Mouse (Mus musculus) midbrain, embryonic 16.5 days (tissue): Measurements from ENCODE around the gene Gsk3a. TPM values are rescaled to one million over a fixed set of nuclear protein-coding genes. Genes with fewer than 3 reads are reported as not detected.
A peak's percentile ranks its signal among the peaks of the same experiment; 100 is the strongest.
"Not testable (repeated sequence)": the region's sequence is repeated elsewhere in the genome, so short reads cannot be mapped to it uniquely, and the experiment has no call there.

Source experiments
- ATAC-seq: fragments of 200-750 bp; cut with Nextera tagmentation; 2 replicates; pipeline ENCODE4 v1.8.0; 2017; ENCODE audit warnings: moderate TSS enrichment
- H3K27ac ChIP-seq: fragments of 300-500 bp; sonication (generic); 2 replicates; pipeline ENCODE4 v1.5.1; 2014; ENCODE audit warnings: mild to moderate bottlenecking, low read length, mixed read lengths
- H3K27me3 ChIP-seq: fragments of 300-500 bp; sonication (generic); 2 replicates; pipeline ENCODE4 v1.6.1; 2014; ENCODE audit warnings: low read depth, low read length, mixed read lengths; ENCODE audit not compliant: control insufficient read depth, insufficient read depth
- H3K36me3 ChIP-seq: fragments of 300-500 bp; sonication (generic); 2 replicates; pipeline ENCODE4 v1.6.1; 2014; ENCODE audit warnings: mild to moderate bottlenecking, low read length, moderate library complexity, mixed read lengths; ENCODE audit not compliant: control insufficient read depth, insufficient read depth
- H3K4me1 ChIP-seq: fragments of 300-500 bp; sonication (generic); 2 replicates; pipeline ENCODE4 v1.6.1; 2014; ENCODE audit warnings: mild to moderate bottlenecking, low read length, mixed read lengths; ENCODE audit not compliant: control insufficient read depth, insufficient read depth
- H3K4me2 ChIP-seq: fragments of 300-500 bp; sonication (generic); 2 replicates; pipeline ENCODE4 v1.6.1; 2014; ENCODE audit warnings: mild to moderate bottlenecking, low read length, mixed read lengths
- H3K4me3 ChIP-seq: fragments of 300-500 bp; sonication (generic); 2 replicates; pipeline ENCODE4 v1.5.1; 2014; ENCODE audit warnings: low read depth, mild to moderate bottlenecking, low read length, moderate library complexity, mixed read lengths
- H3K9ac ChIP-seq: fragments of 300-500 bp; sonication (generic); 2 replicates; pipeline ENCODE4 v1.6.1; 2014; ENCODE audit warnings: low read depth, low read length, mixed read lengths
- H3K9me3 ChIP-seq: fragments of 300-500 bp; sonication (generic); replicated peaks from 2 replicates; pipeline ENCODE4 v1.6.1; 2014; ENCODE audit warnings: mild to moderate bottlenecking, low read length, mixed read lengths; ENCODE audit not compliant: control insufficient read depth, poor library complexity, severe bottlenecking
- WGBS: fragments of 180-500 bp; shearing (Covaris S2); extraction: QIAGEN DNeasy Blood & Tissue Kit; methylation state at CpG from one replicate; pipeline ENCODE4 v1.1.7; 2014; 5-methylcytosine and 5-hydroxymethylcytosine counted together
- polyA plus RNA-seq: library from polyadenylated mRNA; unstranded; fragments of >200 nt; fragmentation: Nextera tagmentation; extraction: Ambion mirVana; gene quantifications from 2 replicates; pipeline ENCODE4 v1.2.1, GENCODE M21; 2015

Gene Gsk3a
- polyA plus RNA-seq, 1 experiment from 2014 or later: 17.8 TPM

DNA sequence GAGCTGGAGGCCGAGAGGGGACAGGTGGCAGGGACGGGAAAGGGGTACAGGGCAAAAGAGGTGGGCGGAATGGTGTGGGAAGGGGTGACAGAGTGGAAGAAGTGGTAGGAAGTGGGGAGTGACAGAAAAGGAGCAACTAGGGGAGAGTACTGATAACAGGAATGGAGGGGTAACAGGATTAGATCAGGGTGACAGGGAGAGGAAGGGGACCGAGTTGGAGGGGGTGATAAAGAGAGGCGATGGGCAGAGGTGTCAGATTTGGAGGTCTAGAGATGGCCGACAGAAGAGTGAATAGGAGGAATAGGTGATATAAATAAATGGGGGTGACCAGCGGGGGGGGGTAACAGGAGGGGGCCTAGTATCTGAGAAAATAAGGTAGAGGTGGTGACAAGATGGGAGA is 30.9 kb upstream of the Gsk3a start:
- ATAC-seq: no peak
- 2% methylated on average over 7 of the region's 7 CpGs for WGBS
- peak overlapping the region; percentile 95 for H3K9ac ChIP-seq
- H3K36me3 ChIP-seq: peaks cover 26% of the 10 kb centered on the region
- H3K9me3 ChIP-seq: no peaks in the 10 kb centered on the region
- H3K4me3 ChIP-seq: peak overlapping the region; percentile 86
- no peaks in the 10 kb centered on the region for H3K27me3 ChIP-seq
- H3K4me1 ChIP-seq: peaks cover 27% of the 10 kb centered on the region
- H3K4me2 ChIP-seq: peak overlapping the region; percentile 71
- peak overlapping the region; percentile 85 for H3K27ac ChIP-seq

DNA sequence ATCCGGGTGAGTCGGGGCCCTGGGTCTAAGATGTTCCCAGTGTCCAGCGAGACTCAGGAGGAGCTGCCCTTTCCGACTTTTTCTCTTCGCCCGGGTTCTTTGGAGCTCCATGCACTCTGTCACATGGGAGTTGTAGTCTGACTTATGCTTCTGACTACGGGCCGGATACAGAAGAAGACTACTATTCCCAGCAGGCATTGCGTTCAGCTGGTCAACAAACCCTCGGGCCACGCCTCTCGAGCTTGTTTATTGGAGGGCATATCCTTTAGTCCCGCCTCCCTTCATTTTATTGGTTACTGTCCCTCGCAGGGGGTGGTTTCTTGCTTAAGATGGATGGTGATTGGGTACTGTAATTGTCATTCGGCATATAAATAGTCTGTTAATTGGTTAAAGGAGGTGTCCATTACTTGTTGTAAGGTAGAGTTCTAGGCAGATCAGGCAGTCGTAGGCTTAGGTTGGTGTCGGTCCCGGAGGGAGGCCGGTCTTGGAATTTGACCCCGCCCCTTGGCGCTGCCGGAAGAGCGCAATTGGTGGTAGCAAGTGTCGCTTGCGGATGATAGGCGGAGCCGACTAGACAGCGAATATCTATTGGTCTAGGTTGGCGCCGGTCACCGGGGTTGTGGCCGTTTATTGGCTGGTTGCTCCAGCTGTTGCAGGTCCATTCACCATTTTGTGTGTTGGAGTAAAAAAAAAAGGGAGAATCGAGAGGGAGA is 30.3 kb upstream of the Gsk3a start:
- peak; percentile 97 for ATAC-seq
- H3K4me3 ChIP-seq: peak overlapping the region; percentile 86
- H3K27me3 ChIP-seq: no peaks in the 10 kb centered on the region
- H3K9ac ChIP-seq: peak overlapping the region; percentile 95
- no peaks in the 10 kb centered on the region for H3K9me3 ChIP-seq
- H3K27ac ChIP-seq: peak overlapping the region; percentile 96
- under 1% methylated on average over 33 of the region's 33 CpGs for WGBS
- peak overlapping the region; percentile 72 for H3K4me2 ChIP-seq
- H3K36me3 ChIP-seq: peaks cover 19% of the 10 kb centered on the region
- H3K4me1 ChIP-seq: peaks cover 22% of the 10 kb centered on the region

GRCm38 (mm10) chr7:25267301-25267750 is 29.7 kb upstream of the Gsk3a start, which contains the start of gene Cic:
Gene Cic, plus strand, starts transcription at chr7:25267704.
- Histone ChIP-seq H3K36me3 (peaks cover 13% of the 10 kb centered on the region), H3K27me3 (no peaks in the 10 kb centered on the region), H3K4me1 (peaks cover 22% of the 10 kb centered on the region), H3K4me2 (peak within 1 kb of the TSS; percentile 72), H3K27ac (peak within 1 kb of the TSS; percentile 96), H3K9me3 (no peaks in the 10 kb centered on the region), H3K4me3 (peak within 1 kb of the TSS; percentile 86), H3K9ac (peak within 1 kb of the TSS; percentile 95)
- WGBS: under 1% methylated on average over 29 of the region's 29 CpGs
- ATAC-seq: peak; percentile 89

- Histone ChIP-seq H3K4me1 (peaks cover 22% of the 10 kb centered on the region), H3K4me3 (peak overlapping the region; percentile 86), H3K27ac (no peak overlapping the region), H3K9ac (no peak overlapping the region; the same call in 1 of the 2 replicates), H3K4me2 (peak overlapping the region; percentile 72; the same call in 1 of the 2 replicates), H3K9me3 (no peaks in the 10 kb centered on the region), H3K27me3 (no peaks in the 10 kb centered on the region), H3K36me3 (peaks cover 4% of the 10 kb centered on the region; the same call in 1 of the 2 replicates)
- no peak for ATAC-seq
- WGBS: 87% methylated on average over 8 of the region's 8 CpGs
Observed at GRCm38 (mm10) chr7:25266180-25266962, 28.7 kb upstream of the Gsk3a start.

- 88% methylated on average over 5 of the region's 5 CpGs for WGBS
- not testable (repeated sequence) for H3K9me3 ChIP-seq, ATAC-seq, H3K9ac ChIP-seq, H3K4me2 ChIP-seq, H3K4me3 ChIP-seq, H3K27ac ChIP-seq, H3K27me3 ChIP-seq, H3K36me3 ChIP-seq
- peaks cover 22% of the 10 kb centered on the region for H3K4me1 ChIP-seq
Observed at GRCm38 (mm10) chr7:25265743-25266142, 28.1 kb upstream of the Gsk3a start.

GRCm38 (mm10) chr7:25263968-25264870 is 26.6 kb upstream of the Gsk3a start:
- Histone ChIP-seq H3K4me1 (peaks cover 10% of the 10 kb centered on the region), H3K9me3 (no peaks in the 10 kb centered on the region), H3K4me2 (no peak overlapping the region), H3K27ac (no peak overlapping the region), H3K27me3 (no peaks in the 10 kb centered on the region), H3K9ac (no peak overlapping the region), H3K36me3 (no peaks in the 10 kb centered on the region), H3K4me3 (no peak overlapping the region)
- no peak for ATAC-seq
- 26% methylated on average over 17 of the region's 17 CpGs for WGBS

DNA sequence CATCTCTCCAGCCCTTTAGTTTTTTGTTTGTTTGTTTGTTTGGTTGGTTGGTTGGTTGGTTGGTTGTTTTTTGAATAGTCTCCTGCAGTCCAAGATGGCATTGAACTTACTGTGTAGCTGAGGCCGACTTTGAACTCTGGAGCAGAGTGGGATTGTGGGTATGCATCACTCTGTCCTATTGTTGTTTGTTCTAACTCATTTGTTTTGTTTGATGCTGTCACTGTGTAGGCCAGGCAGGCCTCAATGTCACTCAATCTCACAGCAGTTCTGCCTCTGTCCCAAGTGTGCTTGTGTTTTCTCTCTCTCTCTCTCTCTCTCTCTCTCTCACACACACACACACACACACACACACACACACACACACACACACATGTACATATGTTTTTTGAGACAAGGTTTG is 24.2 kb upstream of the Gsk3a start:
- 78% methylated on average over 1 of the region's 1 CpGs for WGBS
- H3K9ac ChIP-seq: no peak overlapping the region
- no peaks in the 10 kb centered on the region for H3K27me3 ChIP-seq
- peaks cover 2% of the 10 kb centered on the region for H3K4me1 ChIP-seq
- H3K4me2 ChIP-seq: no peak overlapping the region
- H3K4me3 ChIP-seq: no peak overlapping the region
- no peak overlapping the region for H3K27ac ChIP-seq
- H3K36me3 ChIP-seq: no peaks in the 10 kb centered on the region
- ATAC-seq: no peak
- no peaks in the 10 kb centered on the region for H3K9me3 ChIP-seq

- H3K27ac ChIP-seq: peak overlapping the region; percentile 70
- no peaks in the 10 kb centered on the region for H3K27me3 ChIP-seq
- peak overlapping the region; percentile 76 for H3K4me3 ChIP-seq
- 12% methylated on average over 8 of the region's 8 CpGs for WGBS
- no peaks in the 10 kb centered on the region for H3K9me3 ChIP-seq
- peak overlapping the region; percentile 97 for H3K4me2 ChIP-seq
- no peak for ATAC-seq
- no peaks in the 10 kb centered on the region for H3K36me3 ChIP-seq
- peaks cover 42% of the 10 kb centered on the region for H3K4me1 ChIP-seq
- peak overlapping the region; percentile 72 for H3K9ac ChIP-seq
Observed at GRCm38 (mm10) chr7:25251822-25252221, 14.2 kb upstream of the Gsk3a start.
